Mouse (Mus musculus) kidney, embryonic 15.5 days (tissue): Measurements from ENCODE around the gene Syt14. TPM values are rescaled to one million over a fixed set of nuclear protein-coding genes. Genes with fewer than 3 reads are reported as not detected.

Source experiments
- ATAC-seq: fragments of 200-750 bp; cut with Nextera tagmentation; replicated peaks from 2 replicates; pipeline ENCODE4 v1.8.0; 2017; ENCODE audit warnings: moderate TSS enrichment; ENCODE audit not compliant: low FRiP score
- H3K27ac ChIP-seq: fragments of 300-500 bp; sonication (generic); 2 replicates; pipeline ENCODE4 v1.5.1; 2015; ENCODE audit warnings: mild to moderate bottlenecking, inconsistent platforms
- H3K27me3 ChIP-seq: fragments of 300-500 bp; sonication (generic); 2 replicates; pipeline ENCODE4 v1.6.1; 2015; ENCODE audit warnings: inconsistent platforms
- H3K36me3 ChIP-seq: fragments of 300-500 bp; sonication (generic); 2 replicates; pipeline ENCODE4 v1.6.1; 2015; ENCODE audit warnings: inconsistent platforms
- H3K4me1 ChIP-seq: fragments of 300-500 bp; sonication (generic); 2 replicates; pipeline ENCODE4 v1.6.1; 2015; ENCODE audit warnings: inconsistent platforms
- H3K4me2 ChIP-seq: fragments of 300-500 bp; sonication (generic); 2 replicates; pipeline ENCODE4 v1.6.1; 2015; ENCODE audit warnings: moderate library complexity, mild to moderate bottlenecking, inconsistent platforms
- H3K4me3 ChIP-seq: fragments of 300-500 bp; sonication (generic); replicated peaks from 2 replicates; pipeline ENCODE4 v1.5.1; 2015; ENCODE audit warnings: mild to moderate bottlenecking, inconsistent platforms
- H3K9ac ChIP-seq: fragments of 300-500 bp; sonication (generic); 2 replicates; pipeline ENCODE4 v1.6.1; 2015; ENCODE audit warnings: mild to moderate bottlenecking, inconsistent platforms
- H3K9me3 ChIP-seq: fragments of 300-500 bp; sonication (generic); replicated peaks from 2 replicates; pipeline ENCODE4 v1.6.1; 2016; ENCODE audit warnings: inconsistent platforms
- WGBS: fragments of 180-500 bp; shearing (Covaris S2); methylation state at CpG from one replicate; pipeline ENCODE4 v1.1.7; 2015; ENCODE audit warnings: mixed read lengths; 5-methylcytosine and 5-hydroxymethylcytosine counted together
- polyA plus RNA-seq: library from polyadenylated mRNA; unstranded; fragments of >200 nt; fragmentation: Nextera tagmentation; extraction: Ambion mirVana; gene quantifications from 2 replicates; pipeline ENCODE4 v1.2.1, GENCODE M21; 2015

The Syt14 gene
- polyA plus RNA-seq, 1 experiment from 2014 or later, result 1.6 TPM

GRCm38 (mm10) chr1:193024311-193024710, 11.3 kb downstream of the Syt14 start:
- WGBS, result 57% methylated on average over 1 of the region's 1 CpGs
- Histone ChIP-seq H3K9ac (no peak overlapping the region), H3K9me3 (no peaks in the 10 kb centered on the region), H3K27me3 (no peaks in the 10 kb centered on the region), H3K4me1 (no peaks in the 10 kb centered on the region), H3K27ac (no peak overlapping the region), H3K4me3 (no peak overlapping the region), H3K4me2 (no peak overlapping the region), H3K36me3 (no peaks in the 10 kb centered on the region)
- no peak for ATAC-seq

- Histone ChIP-seq H3K4me2 (no peak overlapping the region), H3K4me3 (no peak overlapping the region), H3K4me1 (no peaks in the 10 kb centered on the region), H3K9ac (no peak overlapping the region), H3K9me3 (no peaks in the 10 kb centered on the region), H3K27me3 (no peaks in the 10 kb centered on the region), H3K27ac (no peak overlapping the region), H3K36me3 (no peaks in the 10 kb centered on the region)
- WGBS, result 92% methylated on average over 2 of the region's 2 CpGs
- no peak for ATAC-seq
Measured at GRCm38 (mm10) chr1:193012351-193012750, 23.2 kb downstream of the Syt14 start.

- no peaks in the 10 kb centered on the region for H3K36me3 ChIP-seq
- no peak overlapping the region for H3K9ac ChIP-seq
- H3K4me3 ChIP-seq, result no peak overlapping the region
- H3K27me3 ChIP-seq, result no peaks in the 10 kb centered on the region
- no peaks in the 10 kb centered on the region for H3K4me1 ChIP-seq
- no peak overlapping the region for H3K27ac ChIP-seq
- H3K4me2 ChIP-seq, result no peak overlapping the region
- no peak for ATAC-seq
- 87% methylated on average over 3 of the region's 3 CpGs for WGBS
- H3K9me3 ChIP-seq, result no peaks in the 10 kb centered on the region
Measured at GRCm38 (mm10) chr1:193011000-193011769, 24.4 kb downstream of the Syt14 start.

GRCm38 (mm10) chr1:193004581-193004980, 31.0 kb downstream of the Syt14 start:
- Histone ChIP-seq H3K36me3 (no peaks in the 10 kb centered on the region), H3K4me2 (no peak overlapping the region), H3K27ac (no peak overlapping the region), H3K4me1 (no peaks in the 10 kb centered on the region), H3K27me3 (no peaks in the 10 kb centered on the region), H3K9me3 (no peaks in the 10 kb centered on the region), H3K4me3 (no peak overlapping the region), H3K9ac (no peak overlapping the region)
- ATAC-seq, result no peak
- 90% methylated on average over 1 of the region's 1 CpGs for WGBS

- no peaks in the 10 kb centered on the region for H3K9me3 ChIP-seq
- H3K27me3 ChIP-seq, result no peaks in the 10 kb centered on the region
- no peak overlapping the region for H3K4me2 ChIP-seq
- no peaks in the 10 kb centered on the region for H3K36me3 ChIP-seq
- no peaks in the 10 kb centered on the region for H3K4me1 ChIP-seq
- H3K9ac ChIP-seq, result no peak overlapping the region
- no peak overlapping the region for H3K4me3 ChIP-seq
- ATAC-seq, result no peak
- 88% methylated on average over 2 of the region's 2 CpGs for WGBS
- H3K27ac ChIP-seq, result no peak overlapping the region
Measured at GRCm38 (mm10) chr1:193003953-193004352, 31.6 kb downstream of the Syt14 start.

- H3K4me1 ChIP-seq, result no peaks in the 10 kb centered on the region
- H3K9me3 ChIP-seq, result no peaks in the 10 kb centered on the region
- H3K27ac ChIP-seq, result no peak overlapping the region
- H3K36me3 ChIP-seq, result no peaks in the 10 kb centered on the region
- no peak overlapping the region for H3K4me3 ChIP-seq
- H3K4me2 ChIP-seq, result no peak overlapping the region
- 81% methylated on average over 4 of the region's 4 CpGs for WGBS
- no peak for ATAC-seq
- H3K27me3 ChIP-seq, result no peaks in the 10 kb centered on the region
- H3K9ac ChIP-seq, result no peak overlapping the region
Measured at GRCm38 (mm10) chr1:193002307-193002706, 33.3 kb downstream of the Syt14 start.

GRCm38 (mm10) chr1:193001587-193001986, 34.0 kb downstream of the Syt14 start:
- H3K9ac ChIP-seq, result no peak overlapping the region
- 78% methylated on average over 2 of the region's 2 CpGs for WGBS
- H3K27ac ChIP-seq, result no peak overlapping the region
- H3K36me3 ChIP-seq, result no peaks in the 10 kb centered on the region
- no peaks in the 10 kb centered on the region for H3K27me3 ChIP-seq
- H3K4me3 ChIP-seq, result no peak overlapping the region
- peak; percentile 90 for ATAC-seq
- no peaks in the 10 kb centered on the region for H3K4me1 ChIP-seq
- no peaks in the 10 kb centered on the region for H3K9me3 ChIP-seq
- no peak overlapping the region for H3K4me2 ChIP-seq

- Histone ChIP-seq H3K27me3 (no peaks in the 10 kb centered on the region), H3K4me3 (no peak overlapping the region), H3K4me1 (no peaks in the 10 kb centered on the region), H3K9me3 (no peaks in the 10 kb centered on the region), H3K27ac (no peak overlapping the region), H3K4me2 (no peak overlapping the region), H3K9ac (no peak overlapping the region), H3K36me3 (no peaks in the 10 kb centered on the region)
- no peak for ATAC-seq
Measured at GRCm38 (mm10) chr1:193000908-193001307, 34.7 kb downstream of the Syt14 start.

GRCm38 (mm10) chr1:192994179-192994873, 41.2 kb downstream of the Syt14 start:
- H3K4me2 ChIP-seq, result no peak overlapping the region
- no peaks in the 10 kb centered on the region for H3K27me3 ChIP-seq
- 90% methylated on average over 2 of the region's 2 CpGs for WGBS
- H3K9ac ChIP-seq, result no peak overlapping the region
- no peak overlapping the region for H3K27ac ChIP-seq
- H3K9me3 ChIP-seq, result no peaks in the 10 kb centered on the region
- no peaks in the 10 kb centered on the region for H3K4me1 ChIP-seq
- H3K4me3 ChIP-seq, result no peak overlapping the region
- no peaks in the 10 kb centered on the region for H3K36me3 ChIP-seq
- ATAC-seq, result no peak

GRCm38 (mm10) chr1:192993491-192993890, 42.1 kb downstream of the Syt14 start:
- H3K9ac ChIP-seq, result no peak overlapping the region
- no peaks in the 10 kb centered on the region for H3K36me3 ChIP-seq
- H3K4me1 ChIP-seq, result no peaks in the 10 kb centered on the region
- no peak overlapping the region for H3K27ac ChIP-seq
- ATAC-seq, result no peak
- H3K27me3 ChIP-seq, result no peaks in the 10 kb centered on the region
- no peak overlapping the region for H3K4me3 ChIP-seq
- no peaks in the 10 kb centered on the region for H3K9me3 ChIP-seq
- no peak overlapping the region for H3K4me2 ChIP-seq

GRCm38 (mm10) chr1:192987203-192987602, 48.4 kb downstream of the Syt14 start:
- no peaks in the 10 kb centered on the region for H3K36me3 ChIP-seq
- ATAC-seq, result no peak
- H3K4me1 ChIP-seq, result no peaks in the 10 kb centered on the region
- no peaks in the 10 kb centered on the region for H3K9me3 ChIP-seq
- 78% methylated on average over 3 of the region's 3 CpGs for WGBS
- H3K27me3 ChIP-seq, result no peaks in the 10 kb centered on the region
- no peak overlapping the region for H3K27ac ChIP-seq
- H3K9ac ChIP-seq, result no peak overlapping the region
- no peak overlapping the region for H3K4me2 ChIP-seq
- H3K4me3 ChIP-seq, result no peak overlapping the region

GRCm38 (mm10) chr1:192986481-192986880, 49.1 kb downstream of the Syt14 start:
- ATAC-seq, result no peak
- Histone ChIP-seq H3K9me3 (no peaks in the 10 kb centered on the region), H3K4me1 (no peaks in the 10 kb centered on the region), H3K9ac (no peak overlapping the region), H3K36me3 (no peaks in the 10 kb centered on the region), H3K4me2 (no peak overlapping the region), H3K27ac (no peak overlapping the region), H3K27me3 (no peaks in the 10 kb centered on the region), H3K4me3 (no peak overlapping the region)
- WGBS, result 82% methylated on average over 3 of the region's 3 CpGs
